Mouse (Mus musculus) hematopoietic stem cell, adult 5-6 weeks (primary cell): ENCODE measurements around the gene Zbtb11. TPM values are rescaled to one million over a fixed set of nuclear protein-coding genes. Genes with fewer than 3 reads are reported as not detected.
"Not testable (repeated sequence)": the region's sequence is repeated elsewhere in the genome, so short reads cannot be mapped to it uniquely, and the experiment has no call there.

Experiments
- ATAC-seq, 2 experiments: fragments of 125-278 bp in 1 of 2; replicated peaks in 1 of 2; 2 replicates each; pipeline ENCODE4 v1.8.0; 2016 to 2017; ENCODE audit warnings: inconsistent platforms in 2 of 2, mild to moderate bottlenecking in 2 of 2, moderate number of reproducible peaks in 2 of 2, low read depth in 1 of 2, moderate TSS enrichment in 1 of 2; ENCODE audit not compliant: low FRiP score in 2 of 2, poor library complexity in 2 of 2, severe bottlenecking in 2 of 2, insufficient read depth in 1 of 2, low TSS enrichment in 1 of 2
- total RNA-seq: library from RNA; stranded (forward); fragments of 172-1452, 232-1000 nt; gene quantifications from 2 replicates; pipeline ENCODE4 v1.2.3, GENCODE M21; 2017

Zbtb11 gene
- total RNA-seq: 55.8 and 62.2 TPM in 2 replicates

DNA sequence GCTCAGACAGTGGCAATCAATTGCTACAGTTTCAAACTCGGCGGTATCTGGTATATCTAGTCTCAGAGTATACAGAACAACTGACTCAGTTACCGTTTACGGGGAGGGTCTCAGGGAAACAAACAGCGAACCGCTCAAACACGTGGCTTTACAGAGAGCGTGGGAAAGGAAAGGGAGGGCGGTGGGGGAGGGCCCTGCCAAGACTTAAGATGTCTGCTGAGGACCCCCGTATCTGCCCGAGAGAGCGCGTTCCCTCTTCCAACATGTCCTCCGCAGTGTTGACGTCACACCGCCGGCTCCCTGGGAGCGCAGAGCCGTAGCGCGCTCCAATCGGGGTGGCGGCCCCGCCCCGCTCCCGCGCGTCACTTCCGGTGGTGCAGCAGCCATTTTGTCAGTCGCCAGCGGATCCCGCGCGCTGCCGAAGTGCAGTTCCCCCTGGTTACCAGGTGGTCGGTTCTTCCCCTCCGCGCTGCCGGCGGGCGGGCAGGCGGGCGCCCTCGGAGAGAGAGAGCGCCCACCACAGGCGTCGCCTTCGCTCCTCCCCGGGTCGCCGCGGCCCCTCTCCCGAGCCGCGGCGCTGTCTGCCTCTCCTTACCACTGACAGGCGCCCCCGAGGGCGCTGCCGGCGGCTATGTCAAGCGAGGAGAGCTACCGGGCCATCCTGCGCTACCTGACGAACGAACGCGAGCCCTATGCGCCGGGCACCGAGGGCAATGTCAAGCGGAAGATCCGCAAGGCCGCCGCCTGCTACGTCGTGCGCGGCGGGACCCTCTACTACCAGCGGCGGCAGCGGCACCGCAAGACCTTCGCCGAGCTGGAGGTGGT lies at the start of gene Zbtb11:
Zbtb11 (plus strand) TSS at position 453 of the 825 bp plus-strand sequence.
- peak; percentile 84 to 86 for ATAC-seq

DNA sequence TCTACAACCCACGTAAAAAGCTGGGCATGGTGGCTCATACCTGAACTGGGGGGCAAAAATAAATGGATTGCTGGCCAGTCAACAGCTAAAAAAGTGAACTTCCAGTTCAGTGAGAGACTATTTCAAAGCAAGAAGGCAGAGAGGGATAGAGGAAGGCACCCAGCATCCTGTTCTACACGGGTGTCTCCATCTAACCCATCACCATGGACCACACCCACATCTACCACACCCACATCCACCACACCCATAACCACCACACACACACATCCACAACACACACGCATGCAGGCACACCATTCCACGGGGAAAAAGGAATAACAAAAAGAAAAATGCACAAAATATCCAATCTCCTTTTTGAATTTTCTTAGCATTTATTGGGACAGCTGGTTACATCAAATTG lies 49.7 kb upstream of the Zbtb11 start:
- ATAC-seq: no peak

DNA sequence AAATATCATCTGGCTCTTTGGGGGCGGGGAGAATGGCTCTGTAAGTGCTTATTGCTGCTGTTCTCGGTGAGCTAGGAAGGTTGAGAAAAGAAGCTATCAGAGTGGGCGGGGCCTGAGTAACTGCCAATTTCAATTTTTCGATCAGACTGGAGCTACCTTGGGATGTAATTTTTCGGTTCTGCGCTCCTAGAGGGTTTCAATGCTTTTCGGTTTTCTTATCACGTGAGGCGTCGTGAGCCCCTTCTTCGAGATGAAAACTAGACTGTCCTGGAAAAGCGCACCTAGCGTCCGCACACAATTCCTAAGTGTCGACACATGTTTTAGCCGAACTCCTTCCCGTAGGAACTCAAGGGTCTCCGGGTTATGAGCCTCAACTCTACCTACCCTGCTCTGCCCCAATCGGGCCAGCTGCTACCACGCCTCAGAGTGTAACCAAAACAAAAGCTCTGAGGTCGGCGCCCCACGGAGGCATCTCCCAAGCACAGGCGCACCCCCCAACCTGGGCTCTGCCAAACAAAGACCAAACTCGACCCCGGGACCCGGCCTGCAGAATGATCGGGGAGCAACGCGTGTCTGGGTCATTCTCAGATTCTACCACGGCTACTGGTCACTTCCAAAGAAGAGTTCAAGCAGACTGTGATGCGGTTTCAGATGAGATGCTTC lies 39.9 kb upstream of the Zbtb11 start:
- peak; percentile 46 for ATAC-seq

DNA sequence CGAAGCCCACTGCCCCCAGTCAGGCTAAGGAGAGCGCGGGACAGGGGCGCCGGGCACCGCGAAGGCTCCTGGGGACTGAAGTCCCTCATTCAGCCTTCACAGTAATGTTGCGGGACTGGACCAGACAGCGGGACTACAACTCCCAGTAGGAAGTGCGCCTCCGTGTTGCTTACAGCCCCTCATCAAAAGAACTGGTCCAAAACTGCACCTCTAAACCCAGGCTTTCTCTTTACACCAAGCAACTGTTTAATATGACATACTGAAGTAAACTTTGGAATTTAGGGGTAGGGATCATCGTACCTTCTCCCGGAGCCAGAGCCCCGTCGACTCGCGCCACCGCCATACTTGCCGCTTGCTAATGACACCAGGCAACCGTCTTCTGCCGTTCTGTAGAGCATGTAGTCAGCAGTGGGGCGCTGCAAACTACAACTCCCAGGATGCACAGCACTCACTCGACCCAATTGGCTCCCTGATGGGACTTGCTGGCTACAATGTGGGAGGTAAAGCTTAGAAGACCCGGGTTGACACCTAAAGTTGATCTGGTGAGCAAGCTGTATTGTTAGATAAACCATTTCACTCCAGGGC lies 39.1 kb upstream of the Zbtb11 start, which contains the start of gene Cep97:
Cep97 (minus strand) TSS at position 403 of the 585 bp plus-strand sequence.
- peak; percentile 98 to 99 for ATAC-seq

DNA sequence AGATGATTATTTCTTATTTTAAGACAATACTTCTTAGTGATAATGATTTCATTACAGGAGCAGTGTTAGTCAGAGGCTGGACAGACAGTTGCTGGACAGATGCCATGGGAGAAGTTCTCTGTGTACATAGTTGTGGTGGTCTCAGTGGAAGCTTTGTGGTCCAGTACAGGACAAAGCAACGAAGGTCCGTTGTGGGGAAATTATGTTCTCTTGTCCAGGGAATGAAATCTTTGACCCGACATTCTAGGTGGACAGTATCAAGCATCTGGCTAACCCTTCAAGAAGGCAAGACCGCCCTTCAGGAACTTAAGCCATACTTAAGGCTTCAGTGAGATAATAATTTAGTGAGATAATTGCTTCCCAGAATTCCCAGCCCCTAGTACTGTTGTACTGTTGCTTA lies 34.9 kb upstream of the Zbtb11 start:
- ATAC-seq: no peak

DNA sequence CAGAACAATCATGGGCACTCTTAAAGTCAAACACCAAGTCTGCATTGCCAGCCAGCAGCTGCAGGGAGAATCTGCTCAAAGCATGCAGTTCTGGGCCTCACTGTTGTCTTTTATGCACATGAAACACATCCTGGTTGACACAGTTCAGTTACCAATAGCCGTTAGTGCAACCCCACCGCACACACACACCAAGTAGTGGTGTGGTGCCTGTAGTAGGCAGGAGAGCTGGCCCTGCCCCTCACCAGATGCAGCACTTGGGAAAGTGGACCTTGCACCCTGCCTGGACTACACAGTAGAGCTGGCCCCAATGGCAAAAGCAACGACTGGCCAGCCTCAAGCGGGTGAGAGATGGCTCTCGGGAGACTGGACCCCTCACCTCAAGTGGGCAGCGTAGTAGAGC lies 34.0 kb upstream of the Zbtb11 start:
- ATAC-seq: no peak

DNA sequence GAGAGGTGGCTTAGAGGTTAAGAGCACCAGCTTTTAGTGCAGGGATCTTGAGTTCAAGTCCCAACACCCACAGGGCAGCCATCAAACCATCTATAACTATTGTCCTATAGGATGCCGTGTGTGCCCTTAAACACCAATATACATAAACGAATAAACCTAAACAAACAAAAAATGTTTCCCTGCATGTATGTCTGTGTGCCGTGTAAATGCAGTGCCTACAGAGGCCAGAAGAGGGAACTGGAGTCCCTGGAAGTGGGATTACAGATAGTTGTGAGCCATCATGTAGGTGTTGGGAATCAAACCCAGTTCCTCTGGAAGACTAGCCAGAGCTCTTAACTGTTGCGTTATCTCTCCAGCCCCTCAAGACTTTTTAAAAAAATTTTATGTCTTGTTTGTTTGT lies 32.9 kb upstream of the Zbtb11 start:
- ATAC-seq: no peak

DNA sequence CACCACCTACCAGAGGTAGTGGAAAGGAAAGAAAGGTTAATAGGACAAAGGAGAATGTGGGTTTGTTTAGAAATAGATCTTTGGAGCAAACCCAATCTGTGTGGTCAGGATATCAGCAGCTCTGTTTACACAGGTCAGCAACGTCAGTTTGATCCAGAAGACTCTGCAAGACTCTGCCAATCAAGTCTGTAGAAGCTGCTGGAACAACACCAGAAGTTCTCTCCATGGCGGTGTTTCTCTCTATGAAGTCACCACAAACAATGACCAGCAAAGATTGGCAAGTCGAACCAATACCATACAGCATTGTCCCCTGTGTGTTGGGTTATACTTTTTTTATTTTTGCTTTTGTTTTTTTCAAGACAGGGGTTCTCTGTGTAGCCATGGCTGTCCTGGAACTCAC lies 26.4 kb upstream of the Zbtb11 start:
- no peak for ATAC-seq

DNA sequence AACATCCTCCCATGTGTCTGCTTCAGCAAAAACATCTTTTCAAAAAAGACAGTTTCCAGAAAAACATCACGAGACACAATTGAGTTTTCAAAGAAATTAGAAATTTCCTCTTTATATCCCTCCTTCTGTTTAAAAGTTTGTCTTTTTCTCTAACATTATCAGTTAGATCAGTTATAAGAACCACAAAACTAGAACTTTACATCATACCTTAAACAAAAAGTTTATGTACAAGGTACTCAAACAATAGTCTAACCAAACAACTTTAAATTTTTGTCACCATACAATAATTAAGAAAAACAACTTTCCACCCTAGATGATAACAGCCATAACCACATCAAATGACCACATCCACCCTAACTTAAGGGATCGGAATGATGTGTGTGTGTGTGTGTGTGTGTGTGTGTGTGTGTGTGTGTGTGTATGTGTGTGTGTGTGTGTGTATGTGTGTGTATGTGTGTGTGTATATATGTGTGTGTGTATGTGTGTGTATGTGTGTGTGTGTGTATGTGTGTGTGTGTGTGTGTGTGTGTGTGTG lies 25.7 kb upstream of the Zbtb11 start:
- ATAC-seq: not testable (repeated sequence)

DNA sequence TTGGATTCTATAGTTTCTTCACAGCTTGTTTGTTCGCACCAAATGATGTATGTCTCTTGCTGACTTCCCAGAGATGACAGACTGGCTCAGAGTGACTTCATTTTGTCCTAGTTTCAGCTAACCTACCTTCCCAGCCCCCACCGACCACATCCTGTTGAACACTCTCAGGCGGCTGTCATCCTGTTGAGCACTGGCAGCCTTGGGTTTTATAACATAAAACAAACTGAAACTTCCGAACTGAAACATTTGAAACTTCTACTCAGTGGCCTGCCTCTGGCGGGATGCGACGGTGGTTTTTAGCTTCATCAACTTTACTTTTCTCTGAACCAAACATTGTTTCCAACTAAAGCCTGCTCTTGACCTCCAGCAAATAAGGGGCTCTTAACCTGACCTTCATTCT lies 24.7 kb upstream of the Zbtb11 start:
- ATAC-seq: peak; percentile 90 to 94

DNA sequence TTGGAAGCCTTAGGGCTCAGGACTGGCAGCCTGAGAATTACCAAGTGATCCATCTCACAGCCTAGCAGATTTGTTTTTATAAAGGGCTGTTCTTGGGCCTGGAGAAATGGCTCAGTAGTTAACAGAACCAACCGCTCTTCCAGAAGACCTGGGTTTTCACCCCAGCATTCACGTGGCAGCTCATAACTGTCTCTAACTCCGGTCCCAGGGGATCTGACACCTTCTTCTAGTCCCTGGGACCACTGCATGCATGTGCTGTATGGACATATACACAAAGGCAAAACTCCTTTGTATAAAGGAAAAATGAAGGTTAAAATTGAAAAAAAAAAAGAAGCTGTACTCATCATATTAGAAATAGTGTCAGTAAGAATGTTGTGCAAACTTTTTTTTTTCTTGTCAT lies 23.2 kb upstream of the Zbtb11 start:
- no peak for ATAC-seq

DNA sequence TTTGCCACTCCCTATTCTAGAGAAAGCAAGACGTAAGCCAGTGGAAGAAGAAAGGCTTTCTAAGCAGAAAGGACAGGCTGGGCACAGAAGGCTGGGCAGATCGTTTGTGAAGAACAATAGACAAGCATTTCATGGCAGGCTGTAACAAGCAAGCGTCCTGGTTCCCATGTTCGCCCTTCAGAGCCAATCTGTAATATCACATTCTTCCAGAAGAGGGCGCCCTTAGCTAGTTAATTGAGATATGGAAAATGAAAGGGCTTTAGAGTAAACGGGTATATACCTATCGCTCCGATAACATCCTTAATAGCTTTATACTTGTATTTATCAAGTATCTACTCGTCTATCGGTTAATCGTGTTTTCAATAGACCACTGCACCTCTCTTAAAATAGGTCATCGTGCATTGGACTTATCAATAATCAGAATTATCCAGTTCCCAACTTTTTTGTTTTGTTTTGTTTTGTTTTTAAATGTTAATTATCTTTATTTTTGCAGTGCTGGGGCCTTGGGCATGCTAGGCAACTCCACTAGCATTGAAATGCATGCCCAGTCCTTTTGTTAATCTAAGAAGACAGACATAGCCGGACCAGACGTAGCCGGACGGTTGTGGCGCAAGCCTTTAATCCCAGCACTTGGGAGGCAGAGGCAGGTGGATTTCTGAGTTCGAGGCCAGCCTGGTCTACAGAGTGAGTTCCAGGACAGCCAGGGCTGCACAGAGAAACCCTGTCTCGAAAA lies 22.6 kb upstream of the Zbtb11 start:
- ATAC-seq: peak; percentile 80 to 86

DNA sequence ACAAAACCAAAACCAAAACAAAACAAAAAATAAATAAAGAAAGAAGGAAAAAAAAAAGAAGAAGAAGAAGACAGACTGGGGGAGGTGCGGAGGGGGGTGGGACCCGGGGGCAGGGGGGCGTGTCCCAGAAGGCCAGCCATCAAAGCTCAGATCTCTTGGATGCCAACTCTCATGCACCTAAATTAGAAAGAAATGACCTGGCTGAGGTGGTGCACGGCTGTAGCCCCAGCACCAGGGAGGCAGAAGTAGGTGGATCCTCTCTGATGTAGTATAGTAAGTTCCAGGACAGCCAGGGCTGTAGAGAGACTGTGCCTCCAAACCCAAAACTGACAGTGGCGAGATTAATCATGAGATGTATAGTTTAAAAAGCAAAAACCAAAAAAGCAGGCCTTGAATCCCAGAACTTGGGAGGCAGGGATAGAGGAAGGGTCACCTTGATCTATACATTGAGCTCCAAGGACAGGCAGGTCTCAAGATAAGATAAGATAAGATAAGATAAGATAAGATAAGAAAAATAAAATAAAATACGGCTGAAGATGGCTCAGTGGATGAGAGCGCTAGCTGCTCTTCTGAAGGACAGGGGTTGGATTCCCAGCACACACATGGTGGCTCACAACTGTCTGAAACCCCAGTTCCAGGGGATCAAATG lies 21.9 kb upstream of the Zbtb11 start:
- ATAC-seq: no peak

DNA sequence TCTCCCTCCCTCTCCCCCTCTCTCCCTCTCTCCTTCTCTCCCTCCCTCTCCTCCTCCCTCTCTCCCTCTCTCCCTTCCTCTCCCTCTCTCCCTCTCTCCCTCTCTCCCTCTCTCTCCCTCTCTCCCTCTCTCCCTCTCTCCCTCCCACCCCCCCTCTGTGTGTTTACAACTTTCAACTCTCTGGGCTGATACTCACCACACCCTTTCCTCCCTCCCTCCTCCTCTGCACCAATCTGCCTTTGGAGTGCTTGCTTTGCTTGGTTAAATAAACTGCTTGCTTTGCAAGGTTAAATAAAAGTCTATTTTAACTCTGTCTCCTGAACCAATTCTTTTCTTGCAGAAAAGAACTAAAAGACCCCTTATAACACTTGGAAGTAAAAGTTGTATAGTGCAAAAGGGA lies 20.9 kb upstream of the Zbtb11 start:
- ATAC-seq: no peak

DNA sequence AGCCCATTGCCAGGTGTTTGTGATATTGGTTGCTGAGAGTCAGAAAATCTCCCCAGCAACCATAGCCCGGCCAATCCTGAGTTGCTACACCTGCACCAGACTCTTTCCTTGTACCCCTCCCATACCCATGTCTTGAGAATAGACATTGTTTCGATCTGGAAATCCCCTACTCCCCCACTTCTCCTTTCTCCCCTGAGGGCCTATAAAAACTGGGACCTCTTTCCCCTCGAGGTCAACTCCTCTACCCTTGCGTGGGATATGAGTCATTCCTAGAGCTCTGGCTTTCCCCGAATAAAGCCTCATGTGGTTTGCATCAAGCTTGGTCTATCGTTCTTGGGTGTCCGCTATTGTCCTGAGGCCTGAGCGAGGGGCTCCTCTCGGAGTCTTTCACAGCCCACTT lies 19.5 kb upstream of the Zbtb11 start:
- ATAC-seq: not testable (repeated sequence)

DNA sequence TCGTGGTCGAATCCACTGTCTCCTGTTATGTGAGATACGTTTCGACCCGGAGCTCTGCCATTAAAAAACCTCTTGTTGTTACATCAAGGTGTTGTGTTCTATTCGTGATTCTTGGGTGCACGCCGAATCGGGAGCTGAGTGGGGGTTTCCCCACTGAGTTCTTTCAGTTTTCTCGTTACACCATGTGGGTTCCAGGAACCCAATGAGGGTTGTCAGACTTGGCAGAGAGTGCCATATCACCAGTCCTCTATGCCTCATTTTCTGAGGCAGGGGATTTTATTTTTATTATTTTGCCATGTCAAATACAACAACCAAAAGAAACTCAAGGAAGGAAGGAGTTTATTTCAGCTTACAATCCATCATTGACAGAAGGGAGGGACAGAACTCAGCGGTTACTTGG lies 10.6 kb upstream of the Zbtb11 start:
- ATAC-seq: not testable (repeated sequence)
